Mouse (Mus musculus) midbrain, embryonic 16.5 days (tissue): Measurements from ENCODE around the gene Eid1. TPM values are rescaled to one million over a fixed set of nuclear protein-coding genes. Genes with fewer than 3 reads are reported as not detected.

ENCODE experiments used
- ATAC-seq: fragments of 200-750 bp; cut with Nextera tagmentation; 2 replicates; pipeline ENCODE4 v1.8.0; 2017; ENCODE audit warnings: moderate TSS enrichment
- H3K27ac ChIP-seq: fragments of 300-500 bp; sonication (generic); 2 replicates; pipeline ENCODE4 v1.5.1; 2014; ENCODE audit warnings: mild to moderate bottlenecking, low read length, mixed read lengths
- H3K27me3 ChIP-seq: fragments of 300-500 bp; sonication (generic); 2 replicates; pipeline ENCODE4 v1.6.1; 2014; ENCODE audit warnings: low read depth, low read length, mixed read lengths; ENCODE audit not compliant: control insufficient read depth, insufficient read depth
- H3K36me3 ChIP-seq: fragments of 300-500 bp; sonication (generic); 2 replicates; pipeline ENCODE4 v1.6.1; 2014; ENCODE audit warnings: mild to moderate bottlenecking, low read length, moderate library complexity, mixed read lengths; ENCODE audit not compliant: control insufficient read depth, insufficient read depth
- H3K4me1 ChIP-seq: fragments of 300-500 bp; sonication (generic); 2 replicates; pipeline ENCODE4 v1.6.1; 2014; ENCODE audit warnings: mild to moderate bottlenecking, low read length, mixed read lengths; ENCODE audit not compliant: control insufficient read depth, insufficient read depth
- H3K4me2 ChIP-seq: fragments of 300-500 bp; sonication (generic); 2 replicates; pipeline ENCODE4 v1.6.1; 2014; ENCODE audit warnings: mild to moderate bottlenecking, low read length, mixed read lengths
- H3K4me3 ChIP-seq: fragments of 300-500 bp; sonication (generic); 2 replicates; pipeline ENCODE4 v1.5.1; 2014; ENCODE audit warnings: low read depth, mild to moderate bottlenecking, low read length, moderate library complexity, mixed read lengths
- H3K9ac ChIP-seq: fragments of 300-500 bp; sonication (generic); 2 replicates; pipeline ENCODE4 v1.6.1; 2014; ENCODE audit warnings: low read depth, low read length, mixed read lengths
- H3K9me3 ChIP-seq: fragments of 300-500 bp; sonication (generic); replicated peaks from 2 replicates; pipeline ENCODE4 v1.6.1; 2014; ENCODE audit warnings: mild to moderate bottlenecking, low read length, mixed read lengths; ENCODE audit not compliant: control insufficient read depth, poor library complexity, severe bottlenecking
- WGBS: fragments of 180-500 bp; shearing (Covaris S2); extraction: QIAGEN DNeasy Blood & Tissue Kit; methylation state at CpG from one replicate; pipeline ENCODE4 v1.1.7; 2014; 5-methylcytosine and 5-hydroxymethylcytosine counted together
- polyA plus RNA-seq: library from polyadenylated mRNA; unstranded; fragments of >200 nt; fragmentation: Nextera tagmentation; extraction: Ambion mirVana; gene quantifications from 2 replicates; pipeline ENCODE4 v1.2.1, GENCODE M21; 2015

Gene Eid1
- polyA plus RNA-seq, 1 experiment from 2014 or later, result 431 TPM

GRCm38 (mm10) chr2:125706510-125706921, 33.6 kb downstream of the Eid1 start:
- no peaks in the 10 kb centered on the region for H3K27me3 ChIP-seq
- WGBS, result 65% methylated on average over 5 of the region's 5 CpGs
- 0 out of 2 replicates have a peak, but pooled peaks have one; percentile 18 for ATAC-seq
- no peak overlapping the region for H3K9ac ChIP-seq
- H3K4me2 ChIP-seq, result no peak overlapping the region
- H3K36me3 ChIP-seq, result no peaks in the 10 kb centered on the region
- no peaks in the 10 kb centered on the region for H3K9me3 ChIP-seq
- H3K4me3 ChIP-seq, result no peak overlapping the region
- H3K4me1 ChIP-seq, result peaks cover 7% of the 10 kb centered on the region
- H3K27ac ChIP-seq, result no peak overlapping the region

DNA sequence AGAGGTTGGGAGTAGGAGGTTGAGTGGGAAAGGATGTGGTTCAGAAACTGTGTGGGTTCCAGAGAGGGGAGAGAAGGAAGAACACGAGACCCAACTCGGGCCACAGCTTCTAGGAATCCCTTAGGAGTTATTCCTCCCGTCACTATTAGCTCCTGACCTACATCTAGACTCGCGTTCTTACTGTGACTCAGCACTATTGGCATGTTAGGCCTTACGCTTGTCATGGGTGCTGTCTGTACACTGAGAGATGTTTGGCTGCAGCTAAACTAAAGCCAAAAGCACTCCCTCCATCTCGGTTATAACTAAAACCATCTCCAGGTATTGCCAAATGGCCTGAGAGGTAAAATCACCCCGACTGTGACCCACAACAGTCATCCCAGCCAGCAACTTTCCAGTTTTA, 43.7 kb downstream of the Eid1 start:
- Histone ChIP-seq H3K27me3 (no peaks in the 10 kb centered on the region), H3K4me3 (no peak overlapping the region), H3K4me2 (no peak overlapping the region), H3K9ac (no peak overlapping the region), H3K9me3 (no peaks in the 10 kb centered on the region), H3K36me3 (no peaks in the 10 kb centered on the region), H3K4me1 (no peaks in the 10 kb centered on the region), H3K27ac (no peak overlapping the region)
- WGBS, result 85% methylated on average over 8 of the region's 8 CpGs
- ATAC-seq, result no peak

GRCm38 (mm10) chr2:125723086-125723407, 50.2 kb downstream of the Eid1 start:
- 1% methylated on average over 18 of the region's 18 CpGs for WGBS

DNA sequence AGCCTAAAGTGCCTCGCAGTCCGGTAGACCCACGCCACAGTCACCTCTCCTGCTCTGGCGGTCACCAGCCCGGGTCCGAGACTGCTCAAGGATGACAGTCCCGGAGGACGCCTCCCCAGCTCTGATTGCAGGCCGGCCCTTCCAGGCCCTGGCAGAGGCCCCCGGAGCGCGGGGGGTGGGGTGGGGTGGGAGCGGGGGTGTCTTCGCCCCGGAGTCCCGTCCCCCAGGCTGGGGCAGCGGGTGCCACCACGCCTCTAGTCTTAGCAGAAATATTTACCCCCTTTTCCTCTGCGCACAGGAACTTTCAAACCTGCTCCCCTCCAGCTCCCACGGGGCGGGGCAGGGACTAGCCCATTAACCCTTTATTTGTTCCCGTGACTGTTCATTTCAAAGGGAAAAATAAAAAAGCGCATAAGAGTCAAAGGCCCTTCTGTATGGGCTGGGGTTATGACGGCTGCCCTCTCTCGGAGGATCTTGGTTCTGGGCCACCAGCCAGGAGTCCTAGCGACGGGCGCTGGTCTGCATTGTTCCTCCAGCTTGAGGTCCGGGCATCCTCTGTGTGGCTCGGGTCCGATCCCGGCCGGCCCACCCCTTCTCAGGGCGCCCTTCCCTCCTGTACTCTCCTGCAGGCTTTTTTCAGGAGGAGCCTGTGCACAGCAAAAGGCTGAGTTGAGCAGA, 50.7 kb downstream of the Eid1 start:
- under 1% methylated on average over 34 of the region's 34 CpGs for WGBS
- Histone ChIP-seq H3K27me3 (peaks cover 6% of the 10 kb centered on the region), H3K27ac (peak overlapping the region; percentile 72), H3K4me3 (peak overlapping the region; percentile 53), H3K9me3 (no peaks in the 10 kb centered on the region), H3K4me2 (peak overlapping the region; percentile 99), H3K36me3 (no peaks in the 10 kb centered on the region), H3K9ac (peak overlapping the region; percentile 76), H3K4me1 (peaks cover 17% of the 10 kb centered on the region; the same call in 1 of the 2 replicates)
- peak; percentile 88 for ATAC-seq

More at GRCm38 (mm10) chr2:125723086-125723407, 50.2 kb downstream of the Eid1 start:
- Histone ChIP-seq H3K27ac (peak overlapping the region; percentile 72; the same call in 1 of the 2 replicates), H3K9ac (peak overlapping the region; percentile 76), H3K27me3 (peaks cover 6% of the 10 kb centered on the region), H3K36me3 (no peaks in the 10 kb centered on the region), H3K9me3 (no peaks in the 10 kb centered on the region), H3K4me3 (peak overlapping the region; percentile 53), H3K4me2 (peak overlapping the region; percentile 99), H3K4me1 (peaks cover 17% of the 10 kb centered on the region; the same call in 1 of the 2 replicates)
- ATAC-seq, result peak; percentile 68; the same call in 1 of the 2 replicates

GRCm38 (mm10) chr2:125724086-125724430, 51.2 kb downstream of the Eid1 start, which contains the start of gene Shc4:
Shc4 (minus strand) TSS chr2:125724148.
- ATAC-seq, result peak; percentile 88
- WGBS, result under 1% methylated on average over 15 of the region's 15 CpGs
- Histone ChIP-seq H3K4me2 (peak within 1 kb of the TSS; percentile 99), H3K27me3 (peaks cover 6% of the 10 kb centered on the region), H3K4me1 (peaks cover 17% of the 10 kb centered on the region; the same call in 1 of the 2 replicates), H3K9ac (peak within 1 kb of the TSS; percentile 76), H3K27ac (peak within 1 kb of the TSS; percentile 72), H3K9me3 (no peaks in the 10 kb centered on the region), H3K4me3 (peak within 1 kb of the TSS; percentile 53), H3K36me3 (no peaks in the 10 kb centered on the region)

Other genes with a start within 250 kb of the Eid1 start
- gene Gm9913, start 168.0 kb upstream of the Eid1 start, polyA plus RNA-seq, result 0.09 and 0.14 TPM in 2 replicates
- gene Fbn1, start 165.1 kb upstream of the Eid1 start, polyA plus RNA-seq, result 1.8 and 2.1 TPM in 2 replicates
- 2.7 and 3.1 TPM in 2 replicates for gene Cep152, start 48.0 kb upstream of the Eid1 start, polyA plus RNA-seq
- 2.5 and 3.0 TPM in 2 replicates for gene Shc4, start 51.1 kb downstream of the Eid1 start, polyA plus RNA-seq
- gene Secisbp2l, start 109.8 kb downstream of the Eid1 start, polyA plus RNA-seq, result 30.9 and 31.7 TPM in 2 replicates
- 32.7 and 33.2 TPM in 2 replicates for gene Galk2, start 186.0 kb downstream of the Eid1 start, polyA plus RNA-seq
- 60.0 and 64.4 TPM in 2 replicates for gene Cops2, start 186.0 kb downstream of the Eid1 start, polyA plus RNA-seq